Mouse (Mus musculus) liver, postnatal 0 days (tissue): ENCODE data around the gene Naa15.

Experiments used
- CTCF ChIP-seq: sonication (generic); IDR thresholded peaks from 2 replicates; pipeline ENCODE4 v1.5.1; 2016; ENCODE audit warnings: antibody characterized with exemption, low read depth
- EP300 ChIP-seq: IDR thresholded peaks from 2 replicates; pipeline ENCODE4 v1.6.1; 2016; ENCODE audit warnings: antibody characterized with exemption, low read depth, mild to moderate bottlenecking

GRCm38 (mm10) chr3:51510903-51511302, 96.0 kb downstream of the Naa15 start:
- no peak for TF ChIP-seq EP300
- peak; percentile 94 for TF ChIP-seq CTCF
